Mouse (Mus musculus): ENCODE results near the gene Nipsnap1.

GRCm38 (mm10) chr11:4861816-4862604 is 11.7 kb upstream of the Nipsnap1 start:
- TF ChIP-seq CHD2 (IDR thresholded peaks at IDR 0.05; ENCODE audit: low read length) (no peak), ZNF384 (IDR thresholded peaks at IDR 0.05; ENCODE audit: low read depth, low read length) (no peak), POLR2AphosphoS2 (IDR thresholded peaks at IDR 0.05; ENCODE audit: low read length) (no peak), USF2 (IDR thresholded peaks at IDR 0.05; ENCODE audit: borderline replicate concordance in 1 of 2, insufficient read depth in 1 of 2, low read depth in 1 of 2, low read length in 2 of 2) (no peak), CTCF (IDR thresholded peaks at IDR 0.05 in 2 of 3, conservative IDR thresholded peaks at IDR 0.05 in 1 of 3; ENCODE audit: control insufficient read depth in 1 of 3, insufficient read depth in 1 of 3, low read depth in 2 of 3, low read length in 3 of 3, poor library complexity in 1 of 3, severe bottlenecking in 1 of 3) (no peak), GATA1 (IDR thresholded peaks at IDR 0.05; ENCODE audit: low read depth, low read length) (no peak), KAT2A (conservative IDR thresholded peaks at IDR 0.05; ENCODE audit: low read depth, low read length) (no peak), ELF1 (IDR thresholded peaks at IDR 0.05; ENCODE audit: low read depth, low read length) (no peak), TAL1 (IDR thresholded peaks at IDR 0.05; ENCODE audit: low read length) (no peak), TCF12 (IDR thresholded peaks at IDR 0.05; ENCODE audit: low read depth, low read length) (no peak), USF1 (IDR thresholded peaks at IDR 0.05; ENCODE audit: low read depth, low read length) (no peak), EP300 (IDR thresholded peaks at IDR 0.05; ENCODE audit: low read depth in 1 of 2, low read length in 2 of 2) (no peak), ZMIZ1 (IDR thresholded peaks at IDR 0.05; ENCODE audit: low read depth, low read length) (no peak), MYB (IDR thresholded peaks at IDR 0.05; ENCODE audit: low read depth, low read length) (no peak)
